Mouse (Mus musculus): Measurements from ENCODE around the gene Hsd17b6. TPM values are rescaled to one million over a fixed set of nuclear protein-coding genes. Genes with fewer than 3 reads are reported as not detected.

The Hsd17b6 gene
- total RNA-seq, 2 experiments from 2014 or later, result not detected

Other genes starting within 250 kb of the Hsd17b6 start
- under 1 TPM; 0.05 to 0.08 TPM for gene Rdh1, start 247.9 kb downstream of the Hsd17b6 start, total RNA-seq (2021)
- gene Rdh16f1, start 247.8 kb downstream of the Hsd17b6 start, total RNA-seq (2021), result not detected
- gene Rdh9, start 231.2 kb downstream of the Hsd17b6 start, total RNA-seq (2021), result under 1 TPM; 0.31 to 0.40 TPM
- not detected for gene Rdh16, start 206.5 kb downstream of the Hsd17b6 start, total RNA-seq (2021)
- not detected for gene Rdh19, start 157.7 kb downstream of the Hsd17b6 start, total RNA-seq (2021)
- gene Rdh16f2, start 141.1 kb downstream of the Hsd17b6 start, total RNA-seq (2021), result not detected
- gene Rdh7, start 118.8 kb downstream of the Hsd17b6 start, total RNA-seq (2021), result not detected
- gene Sdr9c7, start 109.1 kb downstream of the Hsd17b6 start, total RNA-seq (2021), result not detected
- 1 to 10 TPM in 1 of 2 experiments, under 1 TPM in 1; 0.51 to 1.0 TPM for gene Prim1, start 7.6 kb upstream of the Hsd17b6 start, total RNA-seq (2021)
- 100 to 1,000 TPM; 339 to 340 TPM for gene Naca, start 28.0 kb upstream of the Hsd17b6 start, total RNA-seq (2021)
- 10 to 100 TPM; 61.5 to 62.3 TPM for gene Ptges3, start 51.3 kb upstream of the Hsd17b6 start, total RNA-seq (2021)
- 1,000 to 10,000 TPM; 3,933 to 4,186 TPM for gene Atp5b, start 75.7 kb upstream of the Hsd17b6 start, total RNA-seq (2021)
- gene Baz2a, start 84.0 kb upstream of the Hsd17b6 start, total RNA-seq (2021), result 10 to 100 TPM; 11.4 to 12.0 TPM
- 10 to 100 TPM; 54.4 to 61.5 TPM for gene Rbms2, start 172.7 kb upstream of the Hsd17b6 start, total RNA-seq (2021)
- gene Gls2, start 186.8 kb upstream of the Hsd17b6 start, total RNA-seq (2021), result under 1 TPM; 0.41 to 0.94 TPM
- gene Spryd4, start 204.2 kb upstream of the Hsd17b6 start, total RNA-seq (2021), result 10 to 100 TPM; 31.0 to 35.6 TPM
- under 1 TPM in 1 of 2 experiments, not detected in 1; 0.13 TPM for gene Mip, start 218.2 kb upstream of the Hsd17b6 start, total RNA-seq (2021)
- gene Timeless, start 224.5 kb upstream of the Hsd17b6 start, total RNA-seq (2021), result 1 to 10 TPM; 2.0 to 3.5 TPM
- gene Apon, start 246.5 kb upstream of the Hsd17b6 start, total RNA-seq (2021), result not detected

All from gastrocnemius, postnatal 25 days (tissue).